Mouse (Mus musculus) ES-E14 (cell line): ENCODE measurements around the gene Itgad. TPM values are rescaled to one million over a fixed set of nuclear protein-coding genes. Genes with fewer than 3 reads are reported as not detected.

ENCODE experiments used
- DNase-seq: peaks from one replicate; pipeline ENCODE4 v3.0.0-alpha.2; 2013; ENCODE audit warnings: low read depth, low spot score
- H3K27ac ChIP-seq: 2 replicates; pipeline ENCODE4 v1.5.1; 2012; ENCODE audit warnings: low read depth, mild to moderate bottlenecking, low read length, moderate library complexity, mixed read lengths; ENCODE audit not compliant: poor library complexity, insufficient read depth, severe bottlenecking
- H3K36me3 ChIP-seq: 2 replicates; pipeline ENCODE4 v1.6.1; 2012; ENCODE audit warnings: mild to moderate bottlenecking, low read length, moderate library complexity, mixed read lengths; ENCODE audit not compliant: control insufficient read depth, poor library complexity, insufficient read depth, severe bottlenecking
- H3K4me1 ChIP-seq, 2 experiments: fragments of 150-350 bp in 1 of 2; sonication (generic) in 1 of 2; 2 replicates each; pipeline ENCODE4 v1.6.1; 2012; ENCODE audit warnings: low read length in 2 of 2, mild to moderate bottlenecking in 1 of 2, mixed read lengths in 1 of 2; ENCODE audit not compliant: control insufficient read depth in 2 of 2, insufficient read depth in 2 of 2, poor library complexity in 1 of 2
- H3K4me3 ChIP-seq, 2 experiments: fragments of 150-350 bp in 1 of 2; sonication (generic) in 1 of 2; 2 replicates each; pipeline ENCODE4 v1.5.1; 2012; ENCODE audit warnings: low read length in 2 of 2, low read depth in 1 of 2, mild to moderate bottlenecking in 1 of 2, mixed read lengths in 1 of 2; ENCODE audit not compliant: insufficient read depth in 1 of 2, poor library complexity in 1 of 2, severe bottlenecking in 1 of 2
- H3K9ac ChIP-seq: 2 replicates; pipeline ENCODE4 v1.6.1; 2012; ENCODE audit warnings: low read depth, mild to moderate bottlenecking, low read length, mixed read lengths; ENCODE audit not compliant: poor library complexity, insufficient read depth, severe bottlenecking
- H3K9me3 ChIP-seq: fragments of 150-350 bp; sonication (generic); 2 replicates; pipeline ENCODE4 v1.6.1; 2012; ENCODE audit warnings: low read depth, mild to moderate bottlenecking, low read length; ENCODE audit not compliant: control insufficient read depth, insufficient read depth
- CHD2 ChIP-seq: IDR thresholded peaks from 2 replicates; pipeline ENCODE4 v1.6.1; 2014; ENCODE audit warnings: mild to moderate bottlenecking, low read depth, low read length, inconsistent platforms
- HCFC1 ChIP-seq: IDR thresholded peaks from 2 replicates; pipeline ENCODE4 v1.6.1; 2012; ENCODE audit warnings: low read length, inconsistent platforms, borderline replicate concordance; ENCODE audit not compliant: insufficient read depth
- MAFK ChIP-seq: IDR thresholded peaks from 2 replicates; pipeline ENCODE4 v1.6.1; 2014; ENCODE audit warnings: mild to moderate bottlenecking, low read depth, low read length, inconsistent platforms; ENCODE audit not compliant: insufficient read depth
- ZC3H11A ChIP-seq: IDR thresholded peaks from 2 replicates; pipeline ENCODE4 v1.6.1; 2012; ENCODE audit warnings: low read depth, mild to moderate bottlenecking, inconsistent platforms, low read length, borderline replicate concordance
- ZNF384 ChIP-seq: IDR thresholded peaks from 2 replicates; pipeline ENCODE4 v1.6.1; 2012; ENCODE audit warnings: low read depth, low read length, inconsistent platforms
- in situ Hi-C, 2 experiments: fragments of 600-800 bp; cut with MboI; formaldehyde crosslinking; loops; one replicate each; pipeline ENCODE4 v1.15.1; 2025; ENCODE audit warnings: low sequenced_read_pairs in 2 of 2, inconsistent platforms in 1 of 2; ENCODE audit not compliant: unreplicated experiment in 2 of 2
- total RNA-seq: library from RNA; depleted of rRNA; stranded (reverse); fragments of 300-350 nt; gene quantifications from 2 replicates; pipeline ENCODE4 v1.2.3, GENCODE M21; 2012

The Itgad gene
- total RNA-seq, 1 experiment = not detected

GRCm38 (mm10) chr7:128206152-128206551, 52.0 kb downstream of the Itgad start, which contains the start of gene Cox6a2:
Cox6a2 (minus strand) TSS chr7:128206387.
- no peak within 1 kb of the TSS for H3K9ac ChIP-seq
- no peaks in the 10 kb centered on the region for H3K4me1 ChIP-seq
- no peaks in the 10 kb centered on the region for H3K36me3 ChIP-seq
- in situ Hi-C loops = loop anchor here (10.0 to 25.0 kb wide), 2 partner anchors 191 to 194 kb away; partner anchors contain the start of gene Trim72 (in 1 of the 2)
- DNase-seq = no peak
- no peak within 1 kb of the TSS for H3K27ac ChIP-seq
- no peaks in the 10 kb centered on the region for H3K9me3 ChIP-seq
- TF ChIP-seq CHD2 (no peak), ZNF384 (no peak), MAFK (no peak), ZC3H11A (no peak), HCFC1 (no peak)
- H3K4me3 ChIP-seq = no peak within 1 kb of the TSS

- TF ChIP-seq ZC3H11A (peak; percentile 99), HCFC1 (no peak)
- Histone ChIP-seq H3K9ac (no peak overlapping the region), H3K9me3 (no peaks in the 10 kb centered on the region), H3K27ac (no peak overlapping the region), H3K4me3 (no peak overlapping the region), H3K36me3 (no peaks in the 10 kb centered on the region), H3K4me1 (no peaks in the 10 kb centered on the region)
- peak; percentile 59 for DNase-seq
- in situ Hi-C loops = loop anchor here (10.0 to 25.0 kb wide), 2 partner anchors 193 to 196 kb away; partner anchors contain the start of gene Trim72 (in 1 of the 2)
These were observed 54.0 kb downstream of the Itgad start for GRCm38 (mm10) chr7:128208187-128208586.

GRCm38 (mm10) chr7:128209826-128210225, 55.6 kb downstream of the Itgad start:
- Histone ChIP-seq H3K4me3 (no peak overlapping the region), H3K4me1 (no peaks in the 10 kb centered on the region), H3K27ac (no peak overlapping the region), H3K9ac (no peak overlapping the region), H3K36me3 (no peaks in the 10 kb centered on the region), H3K9me3 (no peaks in the 10 kb centered on the region)
- no peak for TF ChIP-seq ZNF384
- TF ChIP-seq CHD2 = no peak
- no peak for TF ChIP-seq MAFK
- TF ChIP-seq HCFC1 = no peak
- DNase-seq = no peak
- in situ Hi-C loops = loop anchor here (10.0 to 25.0 kb wide), 2 partner anchors 195 to 198 kb away; partner anchors contain the start of gene Trim72 (in 1 of the 2)

GRCm38 (mm10) chr7:128219952-128220351, 65.8 kb downstream of the Itgad start:
- H3K27ac ChIP-seq = no peak overlapping the region
- TF ChIP-seq ZNF384 = no peak
- no peak overlapping the region for H3K4me3 ChIP-seq
- no peak overlapping the region for H3K9ac ChIP-seq
- in situ Hi-C loops = loop anchor here in 1 of 2 experiments (25.0 kb wide), 1 partner anchor 208 kb away; the partner anchor contains the start of gene Trim72
- DNase-seq = no peak
- no peaks in the 10 kb centered on the region for H3K4me1 ChIP-seq
- H3K9me3 ChIP-seq = no peaks in the 10 kb centered on the region
- H3K36me3 ChIP-seq = no peaks in the 10 kb centered on the region; the same call in 1 of the 2 replicates

GRCm38 (mm10) chr7:128220936-128221335, 66.8 kb downstream of the Itgad start:
- Histone ChIP-seq H3K4me1 (no peaks in the 10 kb centered on the region), H3K36me3 (no peaks in the 10 kb centered on the region; the same call in 1 of the 2 replicates), H3K9me3 (no peaks in the 10 kb centered on the region), H3K4me3 (no peak overlapping the region), H3K27ac (no peak overlapping the region), H3K9ac (no peak overlapping the region)
- TF ChIP-seq ZC3H11A (no peak), CHD2 (no peak), ZNF384 (no peak), MAFK (no peak), HCFC1 (no peak)
- in situ Hi-C loops = loop anchor here in 1 of 2 experiments (25.0 kb wide), 1 partner anchor 209 kb away; the partner anchor contains the start of gene Trim72
- no peak for DNase-seq
